21 mouse cellular contexts compared by ENCODE assay signal in the genomic region with DNA sequence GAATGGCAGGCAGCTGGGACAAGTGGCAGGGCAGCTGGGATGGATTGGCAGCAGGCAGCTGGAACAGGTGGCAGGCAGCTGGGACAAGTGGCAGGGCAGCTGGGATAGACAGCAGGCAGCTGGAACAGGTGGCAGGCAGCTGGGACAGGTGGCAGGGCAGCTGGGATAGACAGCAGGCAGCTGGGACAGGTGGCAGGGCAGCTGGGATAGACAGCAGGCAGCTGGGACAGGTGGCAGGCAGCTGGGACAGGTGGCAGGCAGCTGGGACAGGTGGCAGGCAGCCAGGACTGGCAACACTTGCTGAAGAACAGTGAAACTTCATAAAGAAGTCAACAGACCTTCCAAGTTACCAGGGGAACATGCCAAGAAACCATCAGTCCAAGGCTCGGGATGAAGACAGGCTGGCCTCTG. TPM values are rescaled to one million over a fixed set of nuclear protein-coding genes. Genes with fewer than 3 reads are reported as not detected.
DNase-seq lines count a peak whose midpoint lies in the region; ATAC-seq and TF ChIP-seq lines count a peak whose summit lies in the region.
"Not testable (repeated sequence)": the region's sequence is repeated elsewhere in the genome, so short reads cannot be mapped to it uniquely, and the experiment has no call there.
"Had no signal": no experiment of that assay in that cellular context is flagged by ENCODE, and none has a peak within 500 bp of the region (broad histone marks: within the 10 kb centered on the region; RNA-seq: fewer than 3 reads in every experiment).

No protein-coding gene starts in this region.

- not testable (repeated sequence) for TF ChIP-seq POLR2A in brain, embryonic 14.5 days (IDR thresholded peaks at IDR 0.05; ENCODE audit: borderline replicate concordance, extremely low read depth, insufficient read depth, insufficient read length, poor library complexity, severe bottlenecking)

- not testable (repeated sequence) for TF ChIP-seq CTCF in C2C12 (IDR thresholded peaks at IDR 0.05; ENCODE audit: control insufficient read depth, insufficient read depth, insufficient read length); brain, embryonic 14.5 days (IDR thresholded peaks at IDR 0.05; ENCODE audit: borderline replicate concordance, extremely low read depth, insufficient read depth, insufficient read length)

- H3K4me3 ChIP-seq in C2C12 (ENCODE audit: insufficient read depth, poor library complexity, severe bottlenecking); forebrain, embryonic 13.5 days; hindbrain, embryonic 10.5 days; midbrain, embryonic 10.5 days: not testable (repeated sequence)

- H3ac ChIP-seq in C2C12 (ENCODE audit: control insufficient read depth, insufficient read length, low read depth): not testable (repeated sequence)

- H3K4me1 ChIP-seq in forebrain, embryonic 13.5 days; hindbrain, embryonic 10.5 days (replicated peaks); midbrain, embryonic 10.5 days: not testable (repeated sequence)

- not testable (repeated sequence) for H3K27me3 ChIP-seq in C2C12 (ENCODE audit: control insufficient read depth, insufficient read depth, insufficient read length); forebrain, embryonic 13.5 days; hindbrain, embryonic 10.5 days (ENCODE audit: insufficient read depth, poor library complexity, severe bottlenecking); midbrain, embryonic 10.5 days (ENCODE audit: low read depth, poor library complexity, severe bottlenecking)

- H3K79me2 ChIP-seq in C2C12 (ENCODE audit: control insufficient read depth, insufficient read depth): not testable (repeated sequence)

- DNase-seq in brain, embryonic 14.5 days (ENCODE audit: low read depth): peak; percentile 31
- not testable (repeated sequence) for DNase-seq in hindbrain, embryonic 10.5 days (ENCODE audit: low spot score); midbrain, embryonic 10.5 days (ENCODE audit: low spot score)
- DNase-seq in kidney, postnatal 10 days: peak; percentile 26
- peak; percentile 61 for DNase-seq in lung, postnatal 10 days
- DNase-seq in ovary, postnatal 14 days (ENCODE audit: low spot score): peak; percentile 1

- not testable (repeated sequence) for H3K36me3 ChIP-seq in C2C12 (ENCODE audit: control insufficient read depth, insufficient read depth); forebrain, embryonic 13.5 days (ENCODE audit: poor library complexity, severe bottlenecking); hindbrain, embryonic 10.5 days; midbrain, embryonic 10.5 days

- H3K9me3 ChIP-seq in forebrain, embryonic 13.5 days (replicated peaks); hindbrain, embryonic 10.5 days; midbrain, embryonic 10.5 days (replicated peaks): not testable (repeated sequence)

- H3K9ac ChIP-seq in forebrain, embryonic 13.5 days: not testable (repeated sequence)

- not testable (repeated sequence) for ATAC-seq in forebrain, embryonic 13.5 days

- WGBS in forebrain, embryonic 13.5 days: 81% methylated on average over 1 of the region's 1 CpGs
- 85% methylated on average over 1 of the region's 1 CpGs for WGBS in hindbrain, embryonic 10.5 days
- 88% methylated on average over 1 of the region's 1 CpGs for WGBS in midbrain, embryonic 10.5 days

- H3K27ac ChIP-seq in forebrain, embryonic 13.5 days: peak overlapping the region; percentile 21
- H3K27ac ChIP-seq in hindbrain, embryonic 10.5 days: 0 out of 2 replicates have a peak overlapping the region, but pooled peaks have one; percentile 2
- H3K27ac ChIP-seq in midbrain, embryonic 10.5 days (replicated peaks): peak overlapping the region; percentile 65

- not testable (repeated sequence) for H3K79me3 ChIP-seq in C2C12 (ENCODE audit: low read depth)

- not testable (repeated sequence) for H3K4me2 ChIP-seq in forebrain, embryonic 13.5 days

TF ChIP-seq in C2C12, 6 proteins besides CTCF, POLR2A, EP300 and RAD21:
- TF ChIP-seq MYOD1 (IDR thresholded peaks at IDR 0.05; ENCODE audit: control insufficient read depth, insufficient read length, low read depth): peak; percentile 80

RNA-seq across cellular contexts. Expression of a gene that starts 30.6 kb away (rescaled TPM):
- polyA plus RNA-seq in C2C12 (2012; fragmentation: generic; extraction: Trizol): not detected
- not detected in 2 replicates for polyA plus RNA-seq in brain, embryonic 14.5 days (2012; rRNA removed)
- not detected in 2 replicates for polyA plus RNA-seq in forebrain, embryonic 13.5 days (2015; fragmentation: Nextera tagmentation; extraction: Ambion mirVana)
- 0.14 TPM in 1 of 2 replicates, not detected in the other for polyA plus RNA-seq in hindbrain, embryonic 10.5 days (2016; fragmentation: Nextera tagmentation; extraction: Ambion mirVana)
- not detected in 2 replicates for polyA plus RNA-seq in midbrain, embryonic 10.5 days (2016; fragmentation: Nextera tagmentation; extraction: Ambion mirVana)
- polyA plus RNA-seq: cerebellum, adult 2 months; embryonic facial prominence, embryonic 10.5 days; embryonic facial prominence, embryonic 15.5 days; forebrain, postnatal 0 days; heart, embryonic 14.5 days; hindbrain, embryonic 13.5 days; kidney, embryonic 15.5 days; limb, embryonic 14.5 days; liver, embryonic 12.5 days; midbrain, postnatal 0 days; neural tube, embryonic 13.5 days had no signal

RNA-seq across cellular contexts. Expression of a gene that starts 39.9 kb away (rescaled TPM):
- polyA plus RNA-seq in C2C12 (2012; fragmentation: generic; extraction: Trizol): 4.9 TPM
- 14.1 and 14.6 TPM in 2 replicates for polyA plus RNA-seq in brain, embryonic 14.5 days (2012; rRNA removed)
- polyA plus RNA-seq in forebrain, embryonic 13.5 days (2015; fragmentation: Nextera tagmentation; extraction: Ambion mirVana): 28.8 and 31.6 TPM in 2 replicates
- polyA plus RNA-seq in hindbrain, embryonic 10.5 days (2016; fragmentation: Nextera tagmentation; extraction: Ambion mirVana): 40.5 and 43.6 TPM in 2 replicates
- polyA plus RNA-seq in midbrain, embryonic 10.5 days (2016; fragmentation: Nextera tagmentation; extraction: Ambion mirVana): 55.9 and 58.2 TPM in 2 replicates

RNA-seq across cellular contexts. Expression of a gene that starts 57.3 kb away (rescaled TPM):
- 84.9 TPM for polyA plus RNA-seq in C2C12 (2012; fragmentation: generic; extraction: Trizol)
- 14.4 and 16.0 TPM in 2 replicates for polyA plus RNA-seq in brain, embryonic 14.5 days (2012; rRNA removed)
- polyA plus RNA-seq in forebrain, embryonic 13.5 days (2015; fragmentation: Nextera tagmentation; extraction: Ambion mirVana): 10.3 and 10.9 TPM in 2 replicates
- polyA plus RNA-seq in hindbrain, embryonic 10.5 days (2016; fragmentation: Nextera tagmentation; extraction: Ambion mirVana): 18.3 and 19.2 TPM in 2 replicates
- 16.2 and 16.4 TPM in 2 replicates for polyA plus RNA-seq in midbrain, embryonic 10.5 days (2016; fragmentation: Nextera tagmentation; extraction: Ambion mirVana)

RNA-seq across cellular contexts. Expression of a gene that starts 57.6 kb away (rescaled TPM):
- polyA plus RNA-seq in C2C12 (2012; fragmentation: generic; extraction: Trizol): 0.04 TPM
- polyA plus RNA-seq in brain, embryonic 14.5 days (2012; rRNA removed): 0.24 and 0.90 TPM in 2 replicates
- polyA plus RNA-seq in forebrain, embryonic 13.5 days (2015; fragmentation: Nextera tagmentation; extraction: Ambion mirVana): 0.21 TPM in 1 of 2 replicates, not detected in the other
- 0.16 TPM in 1 of 2 replicates, not detected in the other for polyA plus RNA-seq in hindbrain, embryonic 10.5 days (2016; fragmentation: Nextera tagmentation; extraction: Ambion mirVana)
- 0.21 and 0.27 TPM in 2 replicates for polyA plus RNA-seq in midbrain, embryonic 10.5 days (2016; fragmentation: Nextera tagmentation; extraction: Ambion mirVana)
- polyA plus RNA-seq: embryonic facial prominence, embryonic 10.5 days; heart, embryonic 14.5 days; hindbrain, embryonic 13.5 days; intestine, postnatal 0 days; liver, embryonic 12.5 days; liver, postnatal 0 days had no signal

Comparison
In these comparisons a context has a peak if more than half of its experiments do, and no peak if none do; other contexts are left out.
1. H3K27ac ChIP-seq: peak in every context shown above with its lines; median percentile 65 in midbrain, embryonic 10.5 days; 21 in forebrain, embryonic 13.5 days; 2 in hindbrain, embryonic 10.5 days.